Mouse (Mus musculus) ES-E14 (cell line): ENCODE measurements around the gene Rpl37a. TPM values are rescaled to one million over a fixed set of nuclear protein-coding genes. Genes with fewer than 3 reads are reported as not detected.

Source experiments
- DNase-seq: peaks from one replicate; pipeline ENCODE4 v3.0.0-alpha.2; 2013; ENCODE audit warnings: low read depth, low spot score
- H3K27ac ChIP-seq: 2 replicates; pipeline ENCODE4 v1.5.1; 2012; ENCODE audit warnings: low read depth, mild to moderate bottlenecking, low read length, moderate library complexity, mixed read lengths; ENCODE audit not compliant: poor library complexity, insufficient read depth, severe bottlenecking
- H3K36me3 ChIP-seq: 2 replicates; pipeline ENCODE4 v1.6.1; 2012; ENCODE audit warnings: mild to moderate bottlenecking, low read length, moderate library complexity, mixed read lengths; ENCODE audit not compliant: control insufficient read depth, poor library complexity, insufficient read depth, severe bottlenecking
- H3K4me1 ChIP-seq, 2 experiments: fragments of 150-350 bp in 1 of 2; sonication (generic) in 1 of 2; 2 replicates each; pipeline ENCODE4 v1.6.1; 2012; ENCODE audit warnings: low read length in 2 of 2, mild to moderate bottlenecking in 1 of 2, mixed read lengths in 1 of 2; ENCODE audit not compliant: control insufficient read depth in 2 of 2, insufficient read depth in 2 of 2, poor library complexity in 1 of 2
- H3K4me3 ChIP-seq, 2 experiments: fragments of 150-350 bp in 1 of 2; sonication (generic) in 1 of 2; 2 replicates each; pipeline ENCODE4 v1.5.1; 2012; ENCODE audit warnings: low read length in 2 of 2, low read depth in 1 of 2, mild to moderate bottlenecking in 1 of 2, mixed read lengths in 1 of 2; ENCODE audit not compliant: insufficient read depth in 1 of 2, poor library complexity in 1 of 2, severe bottlenecking in 1 of 2
- H3K9ac ChIP-seq: 2 replicates; pipeline ENCODE4 v1.6.1; 2012; ENCODE audit warnings: low read depth, mild to moderate bottlenecking, low read length, mixed read lengths; ENCODE audit not compliant: poor library complexity, insufficient read depth, severe bottlenecking
- H3K9me3 ChIP-seq: fragments of 150-350 bp; sonication (generic); 2 replicates; pipeline ENCODE4 v1.6.1; 2012; ENCODE audit warnings: low read depth, mild to moderate bottlenecking, low read length; ENCODE audit not compliant: control insufficient read depth, insufficient read depth
- CHD2 ChIP-seq: IDR thresholded peaks from 2 replicates; pipeline ENCODE4 v1.6.1; 2014; ENCODE audit warnings: mild to moderate bottlenecking, low read depth, low read length, inconsistent platforms
- HCFC1 ChIP-seq: IDR thresholded peaks from 2 replicates; pipeline ENCODE4 v1.6.1; 2012; ENCODE audit warnings: low read length, inconsistent platforms, borderline replicate concordance; ENCODE audit not compliant: insufficient read depth
- MAFK ChIP-seq: IDR thresholded peaks from 2 replicates; pipeline ENCODE4 v1.6.1; 2014; ENCODE audit warnings: mild to moderate bottlenecking, low read depth, low read length, inconsistent platforms; ENCODE audit not compliant: insufficient read depth
- ZC3H11A ChIP-seq: IDR thresholded peaks from 2 replicates; pipeline ENCODE4 v1.6.1; 2012; ENCODE audit warnings: low read depth, mild to moderate bottlenecking, inconsistent platforms, low read length, borderline replicate concordance
- ZNF384 ChIP-seq: IDR thresholded peaks from 2 replicates; pipeline ENCODE4 v1.6.1; 2012; ENCODE audit warnings: low read depth, low read length, inconsistent platforms
- in situ Hi-C, 2 experiments: fragments of 600-800 bp; cut with MboI; formaldehyde crosslinking; loops; one replicate each; pipeline ENCODE4 v1.15.1; 2025; ENCODE audit warnings: low sequenced_read_pairs in 2 of 2, inconsistent platforms in 1 of 2; ENCODE audit not compliant: unreplicated experiment in 2 of 2
- total RNA-seq: library from RNA; depleted of rRNA; stranded (reverse); fragments of 300-350 nt; gene quantifications from 2 replicates; pipeline ENCODE4 v1.2.3, GENCODE M21; 2012

Rpl37a gene
- total RNA-seq, 1 experiment, result 2,366 TPM

DNA sequence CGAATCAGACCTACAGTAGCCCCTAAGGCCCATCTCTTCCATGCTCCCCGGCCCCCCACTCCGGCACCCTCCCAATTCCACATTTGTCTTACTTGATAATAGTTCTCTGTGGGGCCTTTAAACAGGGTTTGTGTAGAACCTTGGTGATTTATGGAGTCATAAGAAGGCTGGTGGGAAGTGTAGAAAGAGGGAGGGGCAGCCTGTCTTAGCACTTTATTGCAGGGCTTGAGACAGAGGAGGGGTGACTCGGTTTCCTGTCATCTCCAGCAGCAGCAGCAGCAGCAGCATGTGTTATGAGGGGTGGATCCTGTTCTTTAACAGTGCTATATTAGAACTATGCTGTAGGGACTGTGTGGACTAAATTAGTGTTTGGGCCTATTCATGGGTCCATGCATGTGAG, 17.7 kb downstream of the Rpl37a start:
- TF ChIP-seq ZNF384, result no peak
- no peak for TF ChIP-seq ZC3H11A
- TF ChIP-seq HCFC1, result no peak
- TF ChIP-seq CHD2, result no peak
- no peak for TF ChIP-seq MAFK
- peaks cover 4 to 6% of the 10 kb centered on the region in 2 experiments; a peak in 2 of 4 replicates for H3K4me1 ChIP-seq
- no peak for DNase-seq
- H3K27ac ChIP-seq, result no peak overlapping the region
- H3K4me3 ChIP-seq, result no peak overlapping the region
- H3K9ac ChIP-seq, result no peak overlapping the region
- H3K9me3 ChIP-seq, result no peaks in the 10 kb centered on the region
- H3K36me3 ChIP-seq, result no peaks in the 10 kb centered on the region
- in situ Hi-C loops, result no loop called here

DNA sequence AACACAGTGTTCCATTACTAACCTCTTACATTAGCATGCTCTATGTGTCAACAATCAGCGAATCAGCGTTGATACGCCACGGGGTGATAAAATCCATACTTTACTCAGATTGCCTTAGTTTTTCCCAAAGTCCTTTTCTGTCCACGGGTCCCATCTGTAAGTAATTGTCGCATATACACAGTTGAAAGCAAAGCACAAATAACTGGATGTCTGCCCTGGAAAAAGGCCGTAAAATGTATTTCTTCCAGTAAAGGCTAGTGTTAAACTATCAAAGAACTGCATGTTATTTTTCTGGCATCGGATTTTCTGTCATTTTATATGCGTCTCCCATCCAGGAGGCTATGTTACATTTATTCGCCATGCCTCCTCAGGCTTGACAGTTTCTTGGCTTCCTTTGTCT, 19.0 kb downstream of the Rpl37a start:
- Histone ChIP-seq H3K4me3 (no peak overlapping the region), H3K4me1 (peaks cover 4 to 6% of the 10 kb centered on the region in 2 experiments; a peak in 2 of 4 replicates), H3K27ac (no peak overlapping the region), H3K9ac (no peak overlapping the region), H3K9me3 (no peaks in the 10 kb centered on the region), H3K36me3 (no peaks in the 10 kb centered on the region)
- in situ Hi-C loops, result no loop called here
- no peak for DNase-seq
- TF ChIP-seq ZC3H11A, result no peak
- TF ChIP-seq MAFK, result no peak
- TF ChIP-seq CHD2, result no peak
- no peak for TF ChIP-seq ZNF384
- TF ChIP-seq HCFC1, result no peak

DNA sequence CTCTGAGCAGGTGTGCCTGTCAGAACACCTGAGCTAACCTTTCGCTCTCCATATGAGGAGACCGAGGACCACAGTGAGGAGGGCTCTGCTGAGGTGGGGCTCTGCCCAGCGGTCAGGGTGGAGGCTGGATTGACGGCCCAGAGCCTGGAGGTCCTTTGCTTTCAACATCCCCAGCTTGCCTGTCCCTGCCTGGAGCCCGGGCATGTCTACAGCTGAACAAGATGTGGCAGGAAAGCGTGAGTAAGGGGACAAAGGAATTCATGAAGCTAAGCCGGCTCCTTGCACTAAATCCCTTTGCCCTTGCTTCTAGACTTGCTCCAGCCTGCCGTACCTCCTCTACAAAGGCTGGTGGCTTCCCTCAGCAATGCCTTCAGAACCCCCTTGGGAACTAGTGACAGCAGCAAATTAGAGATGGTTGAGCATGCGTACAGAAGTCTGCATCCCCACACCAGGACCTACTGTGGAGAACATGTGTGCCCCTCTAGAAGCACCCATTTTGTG, 22.2 kb downstream of the Rpl37a start:
- TF ChIP-seq ZC3H11A (no peak), HCFC1 (no peak), CHD2 (no peak), MAFK (no peak), ZNF384 (no peak)
- Histone ChIP-seq H3K4me3 (no peak overlapping the region), H3K27ac (no peak overlapping the region), H3K4me1 (no peaks in the 10 kb centered on the region), H3K9me3 (no peaks in the 10 kb centered on the region), H3K9ac (no peak overlapping the region), H3K36me3 (no peaks in the 10 kb centered on the region)
- in situ Hi-C loops, result no loop called here
- no peak for DNase-seq

DNA sequence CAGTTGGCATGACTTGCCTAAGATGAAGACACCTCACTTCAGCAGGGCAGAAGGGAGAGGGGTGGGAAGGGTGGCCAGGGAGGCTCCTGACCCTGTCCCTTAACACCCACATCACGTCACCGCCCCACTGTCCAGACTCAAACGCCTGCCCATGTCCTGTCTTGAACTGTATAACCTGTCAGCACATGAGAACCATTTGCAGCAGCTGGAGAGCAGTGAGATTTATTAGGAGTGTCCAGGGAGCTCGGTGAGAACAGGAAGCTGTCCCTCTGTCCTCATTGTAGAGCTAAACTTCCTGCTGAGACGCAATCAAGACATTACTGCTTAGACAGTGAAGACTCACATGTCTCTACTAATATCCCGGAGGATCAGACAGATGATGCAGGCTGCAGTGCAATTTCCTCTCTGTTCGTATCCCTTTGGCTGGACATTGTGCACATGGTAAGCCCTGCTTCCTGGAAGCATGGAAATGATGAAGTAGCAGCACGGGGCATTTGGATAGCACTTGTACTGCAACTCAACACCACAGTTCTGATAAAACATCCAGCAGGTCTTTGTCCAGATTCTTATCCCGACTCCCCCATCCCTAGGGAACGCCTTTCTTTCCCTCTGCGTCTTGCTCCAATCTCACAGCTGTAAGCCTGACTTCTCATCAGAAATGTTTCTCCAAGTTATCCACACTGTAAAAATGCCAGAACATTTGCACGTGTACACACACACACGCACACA, 25.5 kb downstream of the Rpl37a start:
- Histone ChIP-seq H3K4me1 (peaks cover 0 to 3% of the 10 kb centered on the region in 2 experiments; a peak in 2 of 4 replicates), H3K4me3 (no peak overlapping the region), H3K27ac (no peak overlapping the region), H3K36me3 (no peaks in the 10 kb centered on the region), H3K9me3 (no peaks in the 10 kb centered on the region), H3K9ac (no peak overlapping the region)
- in situ Hi-C loops, result loop anchor here in 1 of 2 experiments (5.0 kb wide), 1 partner anchor 41 kb away; no protein-coding TSS in a partner anchor
- no peak for TF ChIP-seq MAFK
- TF ChIP-seq CHD2, result no peak
- no peak for TF ChIP-seq HCFC1
- no peak for TF ChIP-seq ZNF384
- no peak for TF ChIP-seq ZC3H11A
- no peak for DNase-seq
